Mouse (Mus musculus) cerebellum, adult 11-12 months (tissue): Measurements from ENCODE around the gene Slc41a2.
A peak's percentile ranks its signal among the peaks of the same experiment; 100 is the strongest.
"Not testable (repeated sequence)": the region's sequence is repeated elsewhere in the genome, so short reads cannot be mapped to it uniquely, and the experiment has no call there.

Experiments
- DNase-seq: peaks from one replicate; pipeline ENCODE4 v3.0.0; 2022

Gene Slc41a2

GRCm38 (mm10) chr10:83337159-83337951 is at the start of gene Slc41a2:
TSS of gene Slc41a2 (minus strand) at chr10:83337882.
- peak; percentile 88 for DNase-seq

DNA sequence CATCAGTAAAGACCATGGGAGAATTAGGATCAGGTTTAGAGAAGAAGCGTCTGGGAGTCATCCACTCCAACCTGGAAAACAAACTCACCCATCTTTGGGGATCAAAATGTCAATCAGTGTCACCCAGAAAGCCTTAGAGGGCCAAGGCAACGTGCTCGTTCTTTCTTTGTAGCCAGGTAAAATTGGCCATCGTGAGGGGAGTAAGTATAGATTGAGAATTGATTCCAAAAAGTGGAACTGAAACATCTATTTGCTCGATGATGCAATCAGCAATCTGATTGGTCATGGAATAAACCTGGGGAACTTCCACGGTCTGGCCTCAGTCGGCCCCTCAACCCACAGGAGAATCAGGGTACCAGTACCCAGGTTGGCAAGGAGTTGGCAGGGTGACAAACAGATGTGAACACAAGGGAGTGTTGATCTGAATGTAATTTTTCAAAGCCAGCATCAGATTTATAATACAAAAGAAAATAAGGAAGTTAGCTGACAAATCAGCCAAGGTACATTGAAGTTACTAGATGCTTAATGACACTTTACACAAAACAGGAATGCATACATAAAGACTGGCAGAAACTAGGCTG is 47.7 kb upstream of the Slc41a2 start:
- DNase-seq = no peak

GRCm38 (mm10) chr10:83384456-83385215 is 47.0 kb upstream of the Slc41a2 start:
- no peak for DNase-seq

- DNase-seq = no peak
Measured at GRCm38 (mm10) chr10:83383863-83384262, 46.2 kb upstream of the Slc41a2 start.

- no peak for DNase-seq
Measured at GRCm38 (mm10) chr10:83382988-83383387, 45.3 kb upstream of the Slc41a2 start.

DNA sequence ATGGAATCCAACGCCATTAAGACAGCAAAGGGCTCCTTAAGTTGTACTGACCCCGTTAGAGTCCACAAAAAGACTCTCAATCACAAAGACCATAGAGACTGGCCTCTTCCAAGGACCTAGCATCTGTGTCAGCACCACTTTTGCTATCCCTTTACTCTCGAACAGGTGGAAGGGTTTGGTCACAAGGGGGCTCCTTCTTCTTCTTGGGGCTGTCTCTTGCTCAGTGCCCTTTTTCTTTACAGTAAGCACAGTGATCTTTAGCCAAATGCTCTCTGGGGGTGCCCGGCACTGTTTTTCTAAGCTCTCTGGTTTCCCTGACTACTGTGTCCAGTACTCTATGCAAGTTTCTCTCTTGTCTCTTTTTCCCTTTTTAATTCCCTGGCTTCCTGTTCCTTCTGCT is 44.8 kb upstream of the Slc41a2 start:
- no peak for DNase-seq

- no peak for DNase-seq
Measured at GRCm38 (mm10) chr10:83380501-83380900, 42.8 kb upstream of the Slc41a2 start.

- no peak for DNase-seq
Measured at GRCm38 (mm10) chr10:83378083-83378833, 40.6 kb upstream of the Slc41a2 start.

DNA sequence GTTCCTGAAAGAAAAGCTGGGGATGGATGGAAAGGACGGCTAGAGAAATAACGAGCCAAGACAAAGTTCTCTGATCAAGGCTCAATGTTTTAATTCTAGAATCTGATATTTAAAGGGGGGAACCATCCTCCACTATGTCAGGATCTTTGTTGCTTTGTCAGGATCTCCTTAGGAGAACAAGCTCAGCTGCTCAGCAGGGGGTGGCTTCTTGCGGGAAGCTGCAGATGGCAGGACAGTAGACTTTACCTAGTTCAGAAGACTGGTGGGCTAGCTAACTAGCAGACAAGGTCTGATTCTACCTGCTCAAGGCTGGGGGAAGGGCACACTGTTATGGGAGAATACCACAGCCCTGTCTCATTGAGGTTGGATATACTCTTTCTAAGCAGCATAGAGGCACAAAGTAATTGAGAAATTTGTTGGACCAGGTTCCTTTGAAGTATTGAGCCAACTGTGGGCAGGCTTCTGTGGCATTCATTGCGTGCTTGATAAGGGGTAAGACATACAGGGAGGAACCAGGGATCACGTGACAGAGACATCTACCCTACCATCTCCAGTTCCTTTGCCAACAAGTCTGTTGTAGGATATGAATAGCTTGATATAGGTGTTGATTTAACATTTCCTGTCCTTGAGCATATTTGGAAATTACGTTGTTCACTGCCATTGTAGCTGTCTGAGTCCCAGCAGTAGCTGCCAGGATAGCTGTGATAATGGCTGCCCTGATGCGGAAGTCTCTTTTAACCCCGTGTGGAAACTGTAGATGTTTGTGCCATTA is 39.4 kb upstream of the Slc41a2 start:
- no peak for DNase-seq

DNA sequence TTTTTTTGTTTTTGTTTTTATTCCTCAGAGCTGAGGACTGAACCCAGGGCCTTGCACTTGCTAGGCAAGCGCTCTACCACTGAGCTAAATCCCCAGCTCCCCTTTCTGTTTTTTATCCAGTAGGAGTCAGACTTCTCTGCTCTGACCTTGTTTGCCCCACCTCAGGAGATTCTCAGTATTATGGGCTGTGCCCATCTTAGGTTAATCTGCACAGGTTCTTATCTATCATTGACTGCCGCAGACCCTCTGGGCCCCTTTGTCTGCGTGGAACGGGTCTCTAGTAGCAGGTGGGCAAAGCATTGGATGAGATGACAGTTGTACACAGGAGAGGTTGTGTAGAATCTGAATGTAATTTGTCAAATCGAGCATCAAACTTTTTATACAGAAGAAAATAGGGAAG is 37.8 kb upstream of the Slc41a2 start:
- DNase-seq = not testable (repeated sequence)

DNA sequence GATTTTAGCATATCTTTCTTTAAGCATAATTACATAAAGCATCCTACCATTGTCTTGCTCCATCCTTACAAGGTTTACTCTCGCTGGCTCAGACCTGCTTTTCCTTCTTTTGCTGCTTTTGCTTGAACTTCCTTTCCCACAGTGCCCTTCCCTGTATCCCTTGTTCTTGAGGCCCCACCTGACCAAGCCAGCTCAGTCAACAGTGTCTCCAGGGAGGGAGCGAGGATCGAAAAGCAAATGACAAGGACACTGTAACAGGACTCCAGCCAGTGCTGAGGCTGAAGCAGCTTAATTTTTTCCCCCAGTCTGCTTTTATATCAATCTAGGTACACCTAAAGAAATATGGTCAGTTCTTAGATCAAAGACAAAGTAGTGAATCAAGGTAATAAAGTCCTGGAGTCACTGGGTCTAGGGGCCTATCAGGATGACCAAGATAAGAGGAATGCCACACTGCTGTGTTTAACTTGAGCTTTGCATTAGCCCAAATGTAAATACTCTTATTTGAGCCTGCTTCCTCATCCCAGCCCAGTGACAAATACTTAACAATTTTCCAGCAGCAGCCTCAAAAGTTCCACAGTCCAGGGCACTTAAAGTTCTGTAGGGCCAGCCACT is 36.5 kb upstream of the Slc41a2 start:
- no peak for DNase-seq

- no peak for DNase-seq
Measured at GRCm38 (mm10) chr10:83368918-83369317, 31.2 kb upstream of the Slc41a2 start.

GRCm38 (mm10) chr10:83363451-83363850 is 25.8 kb upstream of the Slc41a2 start:
- no peak for DNase-seq

GRCm38 (mm10) chr10:83361643-83362382 is 24.1 kb upstream of the Slc41a2 start:
- no peak for DNase-seq

DNA sequence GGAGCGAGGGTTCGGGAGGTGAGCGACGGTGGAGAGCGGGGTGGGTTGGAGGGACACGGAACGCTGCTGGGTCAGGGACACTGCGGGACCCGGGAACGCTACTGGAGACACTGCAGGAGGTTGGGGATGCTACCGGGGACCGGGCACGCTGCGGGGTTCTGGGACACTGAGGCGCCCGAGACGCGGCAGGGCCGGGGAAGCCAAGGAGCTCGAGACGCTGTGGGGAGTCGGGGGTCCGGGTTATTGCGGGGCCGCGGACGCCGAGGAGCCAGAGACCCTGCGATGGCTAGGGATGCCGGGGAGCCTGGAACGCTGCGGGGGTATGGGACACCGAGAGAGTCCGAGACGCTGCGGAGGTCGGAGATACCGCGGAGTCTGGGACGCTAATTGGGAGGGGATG is 22.7 kb upstream of the Slc41a2 start:
- no peak for DNase-seq

- DNase-seq = peak; percentile 97
Measured at GRCm38 (mm10) chr10:83359956-83360355, 22.3 kb upstream of the Slc41a2 start, which contains the start of gene D10Wsu102e. TSS of gene D10Wsu102e (plus strand) at chr10:83360221.

- DNase-seq = no peak
Measured at GRCm38 (mm10) chr10:83359451-83359850, 21.8 kb upstream of the Slc41a2 start.

- no peak for DNase-seq
Measured at GRCm38 (mm10) chr10:83356416-83356815, 18.7 kb upstream of the Slc41a2 start.

- DNase-seq = no peak
Measured at GRCm38 (mm10) chr10:83354333-83354719, 16.6 kb upstream of the Slc41a2 start.

- DNase-seq = no peak
Measured at GRCm38 (mm10) chr10:83353680-83354332, 16.1 kb upstream of the Slc41a2 start.
